Mouse (Mus musculus): ENCODE measurements around the gene H2-Oa. TPM values are rescaled to one million over a fixed set of nuclear protein-coding genes. Genes with fewer than 3 reads are reported as not detected.

H2-Oa gene
- polyA plus RNA-seq (2014; fragmentation: Illumina TruSeq; extraction: RNeasy Lipid Tissue Mini Kit (QIAGEN cat#74804); ENCODE audit: low read depth, low replicate concordance) = not detected

DNA sequence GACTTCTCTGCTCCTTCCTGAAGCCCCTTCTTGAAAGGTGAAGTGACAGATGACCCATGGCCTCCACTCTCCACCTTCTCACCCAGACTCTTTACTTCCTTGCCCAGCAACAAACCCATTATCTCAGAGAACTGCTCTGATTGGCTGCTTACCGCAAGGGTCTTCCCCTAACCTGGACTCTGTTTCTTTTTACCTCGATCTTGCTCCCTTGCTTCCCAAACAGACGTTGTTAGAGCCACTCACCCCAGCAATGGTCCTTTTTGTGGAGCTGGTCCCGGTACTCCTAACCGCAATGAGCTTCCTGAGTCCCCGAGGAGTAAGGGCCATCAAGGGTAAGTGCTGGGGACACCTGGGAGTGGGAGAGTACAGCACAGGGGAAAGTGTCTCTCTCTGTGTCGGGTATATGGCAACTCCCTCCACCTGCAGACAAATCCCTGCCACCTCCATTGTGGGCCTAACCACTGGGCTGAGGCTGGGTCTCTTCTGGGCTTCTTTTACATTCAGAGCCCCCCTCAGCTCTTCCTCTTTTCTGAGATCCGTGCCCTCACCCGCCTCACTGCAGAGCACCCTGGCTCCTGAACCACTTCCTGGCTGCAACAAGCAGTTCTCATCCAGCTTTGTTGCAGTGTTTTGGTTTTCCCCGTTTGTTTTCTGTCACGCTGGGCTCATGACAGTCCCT, at the start of gene H2-Oa:
H2-Oa (plus strand) TSS at position 144 of the 679 bp plus-strand sequence.

DNA sequence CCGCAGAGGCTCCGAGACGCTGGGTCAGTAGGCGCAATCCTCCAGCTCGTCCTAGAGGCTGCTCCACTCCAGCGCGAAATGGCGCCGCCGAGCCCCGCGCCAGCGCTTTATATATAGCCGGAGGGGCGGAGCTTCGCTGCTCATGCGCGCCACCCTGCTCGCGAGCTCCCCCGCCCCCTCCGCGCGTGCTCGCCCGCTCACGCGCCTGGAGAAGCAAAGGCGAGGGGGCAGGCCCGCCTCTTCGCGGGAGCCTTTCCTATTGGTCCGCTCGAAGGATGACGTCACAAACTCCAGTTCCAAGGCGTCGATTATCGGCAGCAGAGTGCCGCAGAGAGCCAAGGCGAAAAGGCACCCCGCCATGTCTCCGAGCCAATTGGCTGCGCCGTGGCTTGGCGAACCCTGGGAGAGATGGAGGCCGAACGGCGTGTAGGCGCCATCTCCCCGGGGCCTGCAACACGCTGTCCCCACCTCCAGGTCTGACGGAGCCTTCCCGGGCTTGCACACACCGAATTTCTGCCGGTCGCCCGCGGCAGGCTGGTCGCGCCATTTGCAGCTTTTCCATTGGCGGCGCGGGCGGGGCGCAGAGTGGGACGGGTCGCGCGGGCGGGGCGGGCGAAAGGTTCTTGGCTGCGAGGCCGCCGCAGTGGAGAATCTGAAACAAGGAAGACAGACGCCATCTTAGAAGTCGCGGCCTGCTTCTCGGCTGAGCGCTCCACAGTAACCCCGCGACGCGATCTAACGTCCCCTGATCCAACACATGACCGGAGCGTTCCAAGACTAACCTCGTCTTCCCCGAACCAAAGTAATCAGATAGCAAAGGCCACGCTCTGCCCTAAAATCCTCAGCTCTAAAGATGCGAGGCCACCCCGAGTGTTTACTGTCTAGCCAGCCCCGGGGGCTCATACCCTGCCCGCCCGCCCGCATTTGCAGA, 27.4 kb downstream of the H2-Oa start, which contains the start of gene H2-DMa:
H2-DMa (plus strand) TSS at position 293 of the 931 bp plus-strand sequence.

GRCm38 (mm10) chr17:34122188-34122984, 30.2 kb downstream of the H2-Oa start, which contains the start of gene Brd2:
TSS of gene Brd2 (minus strand) at chr17:34122634.

DNA sequence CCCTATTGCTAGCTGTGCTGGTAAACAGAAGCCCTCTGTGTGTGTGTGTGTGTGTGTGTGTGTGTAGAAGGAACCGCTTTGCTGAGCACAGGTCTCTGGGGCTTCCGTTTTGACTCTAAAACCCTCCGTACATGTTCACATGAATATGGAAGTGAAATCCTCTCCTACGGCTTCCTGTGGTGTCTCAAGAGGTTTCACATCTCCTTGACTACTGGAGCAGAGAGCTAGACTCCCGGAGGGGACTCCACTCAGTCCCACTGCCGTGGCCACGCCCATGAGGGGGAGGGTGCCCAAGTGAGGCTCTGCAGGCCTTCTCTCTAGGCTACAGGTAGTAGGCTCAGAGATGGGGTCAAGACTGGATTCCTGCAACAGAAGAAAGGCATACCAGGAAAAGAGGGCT, 50.9 kb downstream of the H2-Oa start, which contains the start of gene H2-DMb2:
H2-DMb2 (plus strand) TSS at position 275 of the 400 bp plus-strand sequence.

Other genes starting within 250 kb of the H2-Oa start
- gene Cd320, start 249.2 kb upstream of the H2-Oa start, polyA plus RNA-seq (2014; fragmentation: Illumina TruSeq; extraction: RNeasy Lipid Tissue Mini Kit (QIAGEN cat#74804); ENCODE audit: low read depth, low replicate concordance) = 5.6 TPM
- gene Gm7029, start 218.5 kb upstream of the H2-Oa start, polyA plus RNA-seq (2014; fragmentation: Illumina TruSeq; extraction: RNeasy Lipid Tissue Mini Kit (QIAGEN cat#74804); ENCODE audit: low read depth, low replicate concordance) = not detected
- gene Kifc1, start 201.7 kb upstream of the H2-Oa start, polyA plus RNA-seq (2014; fragmentation: Illumina TruSeq; extraction: RNeasy Lipid Tissue Mini Kit (QIAGEN cat#74804); ENCODE audit: low read depth, low replicate concordance) = not detected
- gene Platr17, start 187.2 kb upstream of the H2-Oa start, polyA plus RNA-seq (2014; fragmentation: Illumina TruSeq; extraction: RNeasy Lipid Tissue Mini Kit (QIAGEN cat#74804); ENCODE audit: low read depth, low replicate concordance) = not detected
- 6.5 TPM for gene Daxx, start 182.9 kb upstream of the H2-Oa start, polyA plus RNA-seq (2014; fragmentation: Illumina TruSeq; extraction: RNeasy Lipid Tissue Mini Kit (QIAGEN cat#74804); ENCODE audit: low read depth, low replicate concordance)
- gene Tapbp, start 176.4 kb upstream of the H2-Oa start, polyA plus RNA-seq (2014; fragmentation: Illumina TruSeq; extraction: RNeasy Lipid Tissue Mini Kit (QIAGEN cat#74804); ENCODE audit: low read depth, low replicate concordance) = 54.8 TPM
- 1.8 TPM for gene Zbtb22, start 176.4 kb upstream of the H2-Oa start, polyA plus RNA-seq (2014; fragmentation: Illumina TruSeq; extraction: RNeasy Lipid Tissue Mini Kit (QIAGEN cat#74804); ENCODE audit: low read depth, low replicate concordance)
- gene Rgl2, start 162.8 kb upstream of the H2-Oa start, polyA plus RNA-seq (2014; fragmentation: Illumina TruSeq; extraction: RNeasy Lipid Tissue Mini Kit (QIAGEN cat#74804); ENCODE audit: low read depth, low replicate concordance) = 8.0 TPM
- 8.4 TPM for gene Pfdn6, start 152.0 kb upstream of the H2-Oa start, polyA plus RNA-seq (2014; fragmentation: Illumina TruSeq; extraction: RNeasy Lipid Tissue Mini Kit (QIAGEN cat#74804); ENCODE audit: low read depth, low replicate concordance)
- gene Wdr46, start 151.7 kb upstream of the H2-Oa start, polyA plus RNA-seq (2014; fragmentation: Illumina TruSeq; extraction: RNeasy Lipid Tissue Mini Kit (QIAGEN cat#74804); ENCODE audit: low read depth, low replicate concordance) = 0.25 TPM
- gene B3galt4, start 140.9 kb upstream of the H2-Oa start, polyA plus RNA-seq (2014; fragmentation: Illumina TruSeq; extraction: RNeasy Lipid Tissue Mini Kit (QIAGEN cat#74804); ENCODE audit: low read depth, low replicate concordance) = 0.38 TPM
- gene Vps52, start 136.5 kb upstream of the H2-Oa start, polyA plus RNA-seq (2014; fragmentation: Illumina TruSeq; extraction: RNeasy Lipid Tissue Mini Kit (QIAGEN cat#74804); ENCODE audit: low read depth, low replicate concordance) = 4.8 TPM
- 34.2 TPM for gene Rps18, start 136.3 kb upstream of the H2-Oa start, polyA plus RNA-seq (2014; fragmentation: Illumina TruSeq; extraction: RNeasy Lipid Tissue Mini Kit (QIAGEN cat#74804); ENCODE audit: low read depth, low replicate concordance)
- 407 TPM for gene H2-K1, start 92.0 kb upstream of the H2-Oa start, polyA plus RNA-seq (2014; fragmentation: Illumina TruSeq; extraction: RNeasy Lipid Tissue Mini Kit (QIAGEN cat#74804); ENCODE audit: low read depth, low replicate concordance)
- 1.8 TPM for gene Ring1, start 67.7 kb upstream of the H2-Oa start, polyA plus RNA-seq (2014; fragmentation: Illumina TruSeq; extraction: RNeasy Lipid Tissue Mini Kit (QIAGEN cat#74804); ENCODE audit: low read depth, low replicate concordance)
- 1.2 TPM for gene H2-Ke6, start 64.3 kb upstream of the H2-Oa start, polyA plus RNA-seq (2014; fragmentation: Illumina TruSeq; extraction: RNeasy Lipid Tissue Mini Kit (QIAGEN cat#74804); ENCODE audit: low read depth, low replicate concordance)
- gene Slc39a7, start 60.7 kb upstream of the H2-Oa start, polyA plus RNA-seq (2014; fragmentation: Illumina TruSeq; extraction: RNeasy Lipid Tissue Mini Kit (QIAGEN cat#74804); ENCODE audit: low read depth, low replicate concordance) = 0.88 TPM
- 1.5 TPM for gene Rxrb, start 60.5 kb upstream of the H2-Oa start, polyA plus RNA-seq (2014; fragmentation: Illumina TruSeq; extraction: RNeasy Lipid Tissue Mini Kit (QIAGEN cat#74804); ENCODE audit: low read depth, low replicate concordance)
- 0.19 TPM for gene Col11a2, start 52.9 kb upstream of the H2-Oa start, polyA plus RNA-seq (2014; fragmentation: Illumina TruSeq; extraction: RNeasy Lipid Tissue Mini Kit (QIAGEN cat#74804); ENCODE audit: low read depth, low replicate concordance)
- 1.8 TPM for gene H2-DMa, start 27.2 kb downstream of the H2-Oa start, polyA plus RNA-seq (2014; fragmentation: Illumina TruSeq; extraction: RNeasy Lipid Tissue Mini Kit (QIAGEN cat#74804); ENCODE audit: low read depth, low replicate concordance)
- gene Brd2, start 30.3 kb downstream of the H2-Oa start, polyA plus RNA-seq (2014; fragmentation: Illumina TruSeq; extraction: RNeasy Lipid Tissue Mini Kit (QIAGEN cat#74804); ENCODE audit: low read depth, low replicate concordance) = 212 TPM
- 6.1 TPM for gene H2-DMb2, start 51.0 kb downstream of the H2-Oa start, polyA plus RNA-seq (2014; fragmentation: Illumina TruSeq; extraction: RNeasy Lipid Tissue Mini Kit (QIAGEN cat#74804); ENCODE audit: low read depth, low replicate concordance)
- gene H2-DMb1, start 60.7 kb downstream of the H2-Oa start, polyA plus RNA-seq (2014; fragmentation: Illumina TruSeq; extraction: RNeasy Lipid Tissue Mini Kit (QIAGEN cat#74804); ENCODE audit: low read depth, low replicate concordance) = 6.3 TPM
- gene Tap1, start 95.2 kb downstream of the H2-Oa start, polyA plus RNA-seq (2014; fragmentation: Illumina TruSeq; extraction: RNeasy Lipid Tissue Mini Kit (QIAGEN cat#74804); ENCODE audit: low read depth, low replicate concordance) = 4.0 TPM
- gene Psmb9, start 95.4 kb downstream of the H2-Oa start, polyA plus RNA-seq (2014; fragmentation: Illumina TruSeq; extraction: RNeasy Lipid Tissue Mini Kit (QIAGEN cat#74804); ENCODE audit: low read depth, low replicate concordance) = 7.7 TPM
- gene Psmb8, start 105.4 kb downstream of the H2-Oa start, polyA plus RNA-seq (2014; fragmentation: Illumina TruSeq; extraction: RNeasy Lipid Tissue Mini Kit (QIAGEN cat#74804); ENCODE audit: low read depth, low replicate concordance) = 4.4 TPM
- not detected for gene Tap2, start 111.2 kb downstream of the H2-Oa start, polyA plus RNA-seq (2014; fragmentation: Illumina TruSeq; extraction: RNeasy Lipid Tissue Mini Kit (QIAGEN cat#74804); ENCODE audit: low read depth, low replicate concordance)
- gene H2-Ob, start 146.6 kb downstream of the H2-Oa start, polyA plus RNA-seq (2014; fragmentation: Illumina TruSeq; extraction: RNeasy Lipid Tissue Mini Kit (QIAGEN cat#74804); ENCODE audit: low read depth, low replicate concordance) = 25.2 TPM
- gene H2-Ab1, start 165.3 kb downstream of the H2-Oa start, polyA plus RNA-seq (2014; fragmentation: Illumina TruSeq; extraction: RNeasy Lipid Tissue Mini Kit (QIAGEN cat#74804); ENCODE audit: low read depth, low replicate concordance) = 61.2 TPM
- 101 TPM for gene H2-Aa, start 195.5 kb downstream of the H2-Oa start, polyA plus RNA-seq (2014; fragmentation: Illumina TruSeq; extraction: RNeasy Lipid Tissue Mini Kit (QIAGEN cat#74804); ENCODE audit: low read depth, low replicate concordance)
- gene H2-Eb1, start 213.5 kb downstream of the H2-Oa start, polyA plus RNA-seq (2014; fragmentation: Illumina TruSeq; extraction: RNeasy Lipid Tissue Mini Kit (QIAGEN cat#74804); ENCODE audit: low read depth, low replicate concordance) = 6.3 TPM
- gene H2-Eb2, start 233.3 kb downstream of the H2-Oa start, polyA plus RNA-seq (2014; fragmentation: Illumina TruSeq; extraction: RNeasy Lipid Tissue Mini Kit (QIAGEN cat#74804); ENCODE audit: low read depth, low replicate concordance) = 5.7 TPM